Mouse (Mus musculus) bone marrow, adult 2 months (tissue): Measurements from ENCODE around the gene Zfp986.
"Not testable (repeated sequence)": the region's sequence is repeated elsewhere in the genome, so short reads cannot be mapped to it uniquely, and the experiment has no call there.

Source experiments
- CTCF ChIP-seq: fragments of 200-500 bp; IDR thresholded peaks from 2 replicates; pipeline ENCODE4 v1.5.1; 2011; ENCODE audit warnings: low read length, control low read depth; ENCODE audit not compliant: control insufficient read depth, insufficient read depth
- POLR2A ChIP-seq: fragments of 200-500 bp; IDR thresholded peaks from 2 replicates; pipeline ENCODE4 v1.6.1; 2011; ENCODE audit warnings: low read depth, mild to moderate bottlenecking, control low read depth, low read length, borderline replicate concordance; ENCODE audit not compliant: control insufficient read depth

DNA sequence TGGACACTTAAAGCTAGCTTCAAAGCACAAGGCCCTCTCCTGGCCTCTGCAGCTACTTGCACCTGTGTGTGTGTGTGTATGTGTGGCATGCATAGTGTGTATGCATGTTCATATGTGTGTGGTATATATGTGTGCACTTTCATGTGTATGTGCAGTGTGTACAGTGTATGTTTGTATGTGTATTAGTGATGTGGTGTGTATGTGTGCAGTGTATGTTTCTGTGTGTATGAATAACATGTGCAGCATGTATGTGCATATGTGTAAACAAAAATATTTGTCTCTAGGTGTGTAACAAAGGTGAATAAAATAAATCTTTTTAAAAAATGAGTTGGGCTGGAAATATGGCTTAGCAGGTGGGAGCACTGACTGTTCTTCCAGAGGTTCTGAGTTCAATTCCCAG lies 21.8 kb upstream of the Zfp986 start:
- not testable (repeated sequence) for TF ChIP-seq CTCF, POLR2A
